Mouse (Mus musculus) mouse trophoblast stem cell (cell line): Measurements from ENCODE around the gene 1700010B08Rik.

ENCODE experiments used
- in situ Hi-C, 2 experiments: fragments of 300-500 bp; cut with MseI, MboI; formaldehyde crosslinking; loops; 2 replicates in 1 of 2; 3 replicates in 1 of 2; pipeline ENCODE4 v1.15.1; 2025

1700010B08Rik gene

GRCm38 (mm10) chr2:173770620-173771019 is 51.4 kb downstream of the 1700010B08Rik start:
- in situ Hi-C loops, result no loop called here
